Mouse (Mus musculus) brain, embryonic 18.5 days (tissue): Measurements from ENCODE around the gene Zscan12.
"Not testable (repeated sequence)": the region's sequence is repeated elsewhere in the genome, so short reads cannot be mapped to it uniquely, and the experiment has no call there.

Experiments used
- DNase-seq: peaks from one replicate; pipeline ENCODE4 v3.0.0-alpha.2; 2012; ENCODE audit warnings: low read depth, low spot score

Zscan12 gene

GRCm38 (mm10) chr13:21362621-21363248 is at the start of gene Zscan12:
Gene Zscan12, plus strand, starts transcription at chr13:21362820.
- DNase-seq: peak; percentile 86

DNA sequence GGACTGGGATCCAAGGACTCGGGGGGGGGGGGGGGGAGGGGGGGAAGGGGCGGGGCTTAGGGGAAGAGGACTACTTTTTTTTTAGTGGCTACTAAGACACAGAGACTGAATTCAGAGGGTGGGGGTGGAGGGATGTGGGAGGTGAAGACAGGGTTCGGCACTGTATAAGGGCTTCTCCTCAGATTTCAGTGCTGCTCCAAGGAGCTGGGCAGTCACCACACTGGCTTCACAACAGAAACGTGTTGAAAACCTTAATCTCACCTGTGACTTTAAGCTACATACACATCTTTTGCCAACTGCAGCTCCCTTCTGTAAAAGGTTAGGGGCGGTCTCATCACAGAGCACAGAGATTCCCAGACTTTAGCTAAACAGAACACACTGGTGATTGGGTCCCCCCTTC is 49.8 kb upstream of the Zscan12 start:
- no peak for DNase-seq

DNA sequence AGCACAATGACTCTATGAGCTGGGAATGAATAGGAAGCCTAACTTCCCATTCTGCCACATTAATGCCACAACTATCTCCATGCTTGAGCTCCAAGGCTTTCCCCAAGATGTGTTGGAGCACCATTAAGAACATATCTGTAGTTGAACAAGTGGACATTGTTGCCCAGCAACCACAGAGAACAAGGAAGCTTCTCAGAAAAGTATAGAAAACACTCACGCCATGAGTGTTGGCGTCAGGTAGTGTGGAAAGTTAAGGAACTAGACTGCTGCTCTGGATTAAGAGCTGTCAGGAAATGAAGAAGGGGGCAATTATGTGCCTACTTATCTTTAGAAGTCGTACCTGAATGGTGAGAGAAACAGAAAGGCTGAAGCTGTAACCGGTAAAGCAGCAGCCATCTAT is 48.7 kb upstream of the Zscan12 start:
- DNase-seq: no peak

DNA sequence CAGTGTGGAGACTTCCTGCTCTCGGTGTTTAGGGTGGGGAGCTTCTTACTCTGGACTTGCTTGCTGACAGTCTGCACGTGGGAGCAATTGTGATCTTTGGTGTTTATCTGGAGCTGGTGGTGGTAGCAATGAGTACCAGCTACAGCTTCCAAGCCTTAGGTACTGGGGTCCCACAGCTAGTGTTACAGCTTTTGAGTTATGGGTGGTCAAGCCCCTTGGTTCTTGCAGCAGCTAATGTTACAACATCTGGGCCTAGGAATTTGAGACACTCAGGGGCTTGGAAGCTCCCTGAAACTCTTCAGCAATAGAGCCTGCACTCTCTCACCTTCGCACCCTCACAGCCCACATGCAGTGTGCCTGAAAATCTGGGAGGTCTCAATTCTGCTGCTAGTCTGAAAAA is 42.4 kb upstream of the Zscan12 start:
- no peak for DNase-seq

GRCm38 (mm10) chr13:21321890-21322494 is 40.6 kb upstream of the Zscan12 start:
- DNase-seq: no peak

- DNase-seq: peak; percentile 16
These were observed 39.9 kb upstream of the Zscan12 start for GRCm38 (mm10) chr13:21322509-21323375.

- no peak for DNase-seq
These were observed 39.2 kb upstream of the Zscan12 start for GRCm38 (mm10) chr13:21323405-21323804.

- no peak for DNase-seq
These were observed 36.4 kb upstream of the Zscan12 start for GRCm38 (mm10) chr13:21326191-21326590.

DNA sequence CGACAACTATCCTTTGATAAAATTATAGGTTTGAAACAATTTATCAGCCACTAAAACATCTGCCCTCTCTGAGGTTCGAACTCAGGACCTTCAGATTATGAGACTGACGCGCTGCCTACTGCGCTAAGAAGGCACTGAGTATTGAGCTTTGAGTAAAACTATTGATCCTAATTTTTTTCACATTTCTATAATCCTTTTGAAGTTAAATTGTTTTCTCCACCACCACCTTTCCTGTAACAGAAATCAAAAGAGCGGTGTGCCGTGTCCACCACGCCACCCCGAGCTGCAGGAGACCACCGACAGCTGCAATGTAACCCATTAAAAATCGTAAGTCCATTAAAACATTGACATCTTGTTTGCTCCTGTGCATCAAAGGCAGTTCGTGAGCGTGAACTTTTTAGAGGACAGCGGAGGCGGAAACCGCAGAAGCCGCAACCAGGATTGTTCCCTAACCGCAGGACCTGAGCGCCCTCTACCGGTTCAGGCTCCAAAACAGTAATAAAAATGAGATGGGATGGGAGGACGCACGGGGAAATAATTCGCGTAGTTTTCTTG is 35.9 kb upstream of the Zscan12 start:
- peak; percentile 40 for DNase-seq

DNA sequence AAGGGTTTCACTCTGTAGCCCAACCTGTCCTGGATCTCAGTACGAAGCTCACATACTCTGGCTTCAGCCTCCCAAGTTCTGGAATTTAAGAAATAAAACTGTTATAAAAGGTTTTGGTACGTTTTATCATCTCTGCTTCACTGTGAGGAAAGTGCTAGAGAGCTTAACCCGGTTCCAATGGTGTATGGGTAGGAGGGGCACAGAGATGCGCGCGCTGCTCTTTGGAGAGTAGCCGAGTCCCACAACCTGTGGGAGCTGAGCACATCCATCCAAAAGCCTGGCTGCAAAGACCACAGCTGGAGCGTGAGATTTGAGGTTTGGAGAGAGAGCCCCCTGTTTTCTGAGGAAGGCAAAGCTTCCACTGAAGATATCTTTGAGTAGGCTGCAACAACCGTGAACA is 35.2 kb upstream of the Zscan12 start:
- DNase-seq: no peak

DNA sequence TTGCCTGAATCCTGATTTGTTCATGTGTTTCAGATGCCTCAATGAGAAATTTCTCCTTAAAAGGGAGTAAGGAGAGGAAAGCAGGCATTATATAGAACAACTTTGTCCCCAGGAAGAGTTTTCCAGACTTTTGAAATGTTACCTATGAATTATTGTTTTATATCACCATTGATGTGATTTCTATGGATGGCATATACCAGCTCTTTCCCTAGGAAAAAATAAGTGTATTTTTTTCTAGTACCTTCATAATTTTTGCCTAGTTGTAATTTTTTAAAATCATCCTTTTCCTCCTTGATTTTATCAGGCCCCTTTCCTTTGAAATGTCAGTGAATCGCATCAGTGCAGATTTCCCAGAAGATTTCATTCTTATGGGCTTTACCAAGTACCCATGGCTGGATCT is 16.0 kb upstream of the Zscan12 start, which contains the start of gene Olfr1367:
Gene Olfr1367, plus strand, starts transcription at position 301 of the 400 bp plus-strand sequence.
- DNase-seq: no peak

DNA sequence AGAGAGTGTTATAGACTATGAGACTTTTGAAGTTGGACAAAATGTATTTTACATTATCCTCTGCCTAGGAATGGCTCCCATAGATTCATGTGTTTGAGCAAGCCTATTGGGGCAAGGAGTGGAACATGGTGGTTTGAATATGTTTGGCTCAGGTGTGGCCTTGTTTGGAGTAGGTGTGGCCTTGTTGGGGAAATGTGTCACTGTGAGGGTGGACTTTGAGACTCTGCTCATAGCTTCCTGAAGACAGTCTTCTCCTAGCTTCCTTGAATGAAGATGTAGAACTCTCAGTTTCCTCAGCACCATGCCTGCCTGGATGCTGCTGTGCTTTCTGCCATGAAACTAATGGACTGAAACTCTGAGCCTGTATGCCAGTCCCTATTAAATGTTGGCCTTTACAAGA is 12.0 kb upstream of the Zscan12 start:
- no peak for DNase-seq

DNA sequence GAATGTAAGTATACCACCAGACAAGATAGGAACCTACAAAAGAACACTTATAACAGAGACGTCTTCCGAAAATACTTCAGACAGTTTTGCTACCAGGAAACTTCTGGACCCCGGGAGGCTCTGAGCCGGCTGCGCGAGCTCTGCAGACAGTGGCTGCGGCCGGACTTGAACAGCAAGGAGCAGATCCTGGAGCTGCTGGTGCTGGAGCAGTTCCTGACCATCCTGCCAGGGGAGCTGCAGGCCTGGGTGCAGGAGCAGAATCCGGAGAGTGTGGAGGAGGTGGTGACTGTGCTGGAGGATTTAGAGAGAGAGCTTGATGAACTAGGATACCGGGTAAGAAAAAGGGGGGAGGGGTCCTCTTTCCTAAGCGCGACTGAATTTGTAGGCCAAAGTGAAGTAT is 1.1 kb downstream of the Zscan12 start:
- no peak for DNase-seq

DNA sequence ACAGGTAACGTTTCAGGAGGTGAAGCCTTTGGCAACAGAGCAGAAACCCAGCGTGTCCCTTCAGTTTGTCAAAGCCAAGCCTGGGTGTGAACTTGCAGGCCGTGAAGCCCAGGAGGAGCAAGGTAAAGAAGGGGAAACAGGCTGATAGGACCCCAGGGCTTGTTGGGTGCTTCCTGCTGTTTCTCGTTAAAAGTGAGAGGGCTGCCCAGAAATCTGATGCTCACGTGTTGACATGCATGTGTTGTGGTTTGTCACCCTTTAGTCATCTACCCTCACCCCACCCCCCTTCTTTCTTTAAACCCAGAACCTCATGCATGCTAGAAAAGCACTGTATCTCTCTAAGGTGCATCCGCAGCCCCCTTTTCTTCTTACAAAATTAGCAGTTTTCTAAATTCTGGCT is 4.0 kb downstream of the Zscan12 start:
- DNase-seq: no peak

- DNase-seq: no peak
These were observed 10.1 kb downstream of the Zscan12 start for GRCm38 (mm10) chr13:21372700-21373099.

GRCm38 (mm10) chr13:21377773-21378172 is 15.2 kb downstream of the Zscan12 start:
- no peak for DNase-seq

- DNase-seq: no peak
These were observed 32.6 kb downstream of the Zscan12 start for GRCm38 (mm10) chr13:21395211-21395610.

- no peak for DNase-seq
These were observed 33.0 kb downstream of the Zscan12 start for GRCm38 (mm10) chr13:21395623-21396022.

- not testable (repeated sequence) for DNase-seq
These were observed 33.4 kb downstream of the Zscan12 start for GRCm38 (mm10) chr13:21396048-21396447.

DNA sequence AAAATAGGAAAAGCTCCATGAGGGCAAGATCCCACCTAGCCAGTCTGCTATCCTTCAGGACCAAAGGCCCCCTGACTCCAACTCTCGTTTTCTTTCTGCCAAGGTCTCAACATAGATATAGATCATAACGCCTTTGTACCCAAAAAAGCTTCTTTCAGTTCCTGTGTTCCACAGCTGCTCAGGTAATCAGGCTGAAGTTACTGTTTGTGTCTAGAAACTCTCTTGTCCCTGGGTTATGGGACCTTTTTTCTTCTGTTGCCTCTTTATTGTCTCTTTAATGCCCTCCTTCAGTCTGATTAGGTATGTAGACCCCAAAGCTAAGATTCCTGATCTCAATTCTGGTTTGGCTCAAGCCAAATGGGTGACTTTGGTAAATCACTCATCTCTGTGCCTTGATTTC is 34.9 kb downstream of the Zscan12 start:
- no peak for DNase-seq

DNA sequence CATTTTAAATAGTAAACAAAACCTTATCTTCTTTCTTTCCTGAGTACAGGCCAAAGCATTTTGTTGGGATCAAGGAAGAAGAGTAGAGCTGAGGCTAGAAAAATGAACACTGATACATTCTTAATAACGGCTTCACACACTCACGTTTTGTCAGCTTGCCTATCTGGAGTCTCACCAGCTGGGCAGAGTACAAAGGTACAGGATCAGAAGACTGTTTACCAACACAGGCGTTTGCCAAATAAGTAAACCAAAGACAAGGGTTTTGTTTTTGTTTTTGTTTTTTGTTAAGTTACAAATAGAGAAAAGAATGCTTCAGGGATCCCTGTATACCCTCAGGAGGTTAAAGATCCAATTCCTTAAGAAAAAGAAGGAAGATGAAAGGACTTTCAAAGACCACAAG is 38.5 kb downstream of the Zscan12 start:
- no peak for DNase-seq

DNA sequence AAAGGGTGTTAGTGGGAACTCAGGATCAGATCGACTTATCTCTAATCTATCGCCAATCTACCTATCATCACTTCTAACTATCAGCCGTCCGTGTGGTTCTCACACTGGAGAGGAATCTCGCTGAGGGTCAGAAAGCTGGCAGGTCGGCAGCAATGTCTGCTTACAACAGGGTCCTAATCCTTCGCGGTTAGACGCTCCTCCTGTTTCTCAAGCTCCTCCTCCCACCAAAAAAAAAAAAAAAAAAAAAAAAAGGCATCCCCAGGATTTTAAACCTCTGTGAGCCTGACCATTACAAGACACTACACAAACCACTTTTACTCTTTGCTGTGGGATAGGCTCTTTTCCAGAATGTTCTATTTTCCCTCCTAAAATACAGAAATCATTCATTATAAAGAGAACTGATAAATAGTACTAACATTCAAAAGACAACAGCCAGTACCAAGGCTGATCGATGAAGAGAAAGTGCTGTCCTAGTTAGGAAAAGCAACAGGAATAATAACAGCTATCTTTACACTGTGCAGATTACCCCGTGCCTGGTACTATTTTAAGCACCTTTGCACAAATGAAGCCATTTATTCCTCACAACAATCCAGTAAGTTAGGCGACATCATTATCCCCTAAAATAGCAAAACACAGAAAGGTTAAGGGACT is 39.1 kb downstream of the Zscan12 start:
- DNase-seq: no peak
